Mouse (Mus musculus): Measurements from ENCODE around the gene Olfr262. TPM values are rescaled to one million over a fixed set of nuclear protein-coding genes. Genes with fewer than 3 reads are reported as not detected.
"Not testable (repeated sequence)": the region's sequence is repeated elsewhere in the genome, so short reads cannot be mapped to it uniquely, and the experiment has no call there.

Olfr262 gene
- polyA plus RNA-seq (2016; fragmentation: Nextera tagmentation; extraction: Ambion mirVana): not detected in 2 replicates

DNA sequence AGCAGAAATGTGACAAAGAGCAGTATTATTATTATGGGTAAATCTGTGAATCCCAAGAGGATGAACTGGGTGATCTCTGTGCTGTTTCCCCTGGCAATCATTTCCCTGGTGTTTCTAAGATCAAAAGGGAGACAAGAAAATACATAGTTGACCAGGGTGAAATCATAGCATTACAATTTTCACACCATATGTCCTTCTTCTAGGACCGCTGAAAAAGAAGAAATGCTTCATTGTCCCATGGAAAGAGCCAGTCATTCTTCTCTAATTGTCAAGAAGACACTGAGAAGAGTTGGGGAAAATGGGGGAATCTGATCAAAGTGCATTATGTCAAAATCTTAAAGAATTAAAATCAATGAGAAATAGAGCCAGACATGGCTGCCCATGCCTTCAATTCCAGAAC is at the start of gene Olfr262:
TSS of gene Olfr262 (minus strand) at position 101 of the 400 bp plus-strand sequence.
- ATAC-seq: no peak
- Histone ChIP-seq H3K27me3 (replicated peaks) (no peaks in the 10 kb centered on the region), H3K27ac (no peak within 1 kb of the TSS), H3K9ac (no peak within 1 kb of the TSS), H3K4me1 (no peaks in the 10 kb centered on the region), H3K4me2 (no peak within 1 kb of the TSS), H3K4me3 (no peak within 1 kb of the TSS), H3K9me3 (replicated peaks) (no peaks in the 10 kb centered on the region), H3K36me3 (no peaks in the 10 kb centered on the region)
- WGBS (ENCODE audit: insufficient replicate concordance): 55% methylated on average over 1 of the region's 1 CpGs

DNA sequence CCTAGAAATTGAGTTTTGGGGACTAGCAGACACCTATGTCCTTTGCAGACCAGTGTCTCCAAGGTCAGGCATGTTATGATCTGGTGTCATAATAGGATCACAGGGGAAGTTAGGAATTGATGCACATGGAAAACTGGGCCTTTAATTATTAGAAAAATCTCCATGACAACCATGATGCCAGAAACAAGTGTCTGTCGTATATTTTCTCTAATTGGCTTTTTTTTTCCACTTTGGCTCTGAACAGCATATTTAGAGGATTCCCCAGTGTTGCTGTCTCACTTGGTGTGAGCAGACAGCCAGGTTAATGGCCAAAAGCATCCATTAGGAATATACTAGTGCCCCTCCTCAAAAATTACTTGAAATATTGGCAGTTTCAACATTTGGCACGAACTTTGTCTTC is 38.1 kb upstream of the Olfr262 start, which contains the start of gene Olfr1434:
TSS of gene Olfr1434 (plus strand) at position 301 of the 400 bp plus-strand sequence.
- no peaks in the 10 kb centered on the region for H3K36me3 ChIP-seq
- H3K4me3 ChIP-seq: no peak within 1 kb of the TSS
- H3K4me1 ChIP-seq: no peaks in the 10 kb centered on the region
- no peak within 1 kb of the TSS for H3K27ac ChIP-seq
- no peak for ATAC-seq
- no peak within 1 kb of the TSS for H3K9ac ChIP-seq
- H3K9me3 ChIP-seq (replicated peaks): no peaks in the 10 kb centered on the region
- 46% methylated on average over 2 of the region's 2 CpGs for WGBS (ENCODE audit: insufficient replicate concordance)
- no peaks in the 10 kb centered on the region for H3K27me3 ChIP-seq (replicated peaks)
- H3K4me2 ChIP-seq: no peak within 1 kb of the TSS

GRCm38 (mm10) chr19:12260732-12261131 is 19.3 kb upstream of the Olfr262 start, which contains the start of gene Olfr235:
Gene Olfr235, plus strand, starts transcription at chr19:12261032.
- Histone ChIP-seq H3K36me3 (no peaks in the 10 kb centered on the region), H3K9ac (no peak within 1 kb of the TSS), H3K4me2 (no peak within 1 kb of the TSS), H3K27me3 (replicated peaks) (no peaks in the 10 kb centered on the region), H3K4me1 (no peaks in the 10 kb centered on the region), H3K9me3 (replicated peaks) (no peaks in the 10 kb centered on the region), H3K4me3 (no peak within 1 kb of the TSS), H3K27ac (no peak within 1 kb of the TSS)
- ATAC-seq: no peak
- 42% methylated on average over 1 of the region's 1 CpGs for WGBS (ENCODE audit: insufficient replicate concordance)

GRCm38 (mm10) chr19:12232496-12232895 is 9.0 kb downstream of the Olfr262 start, which contains the start of gene Olfr1432:
Gene Olfr1432, minus strand, starts transcription at chr19:12232596.
- H3K36me3 ChIP-seq; ATAC-seq; H3K27me3 ChIP-seq (replicated peaks); H3K4me3 ChIP-seq; H3K4me1 ChIP-seq; H3K27ac ChIP-seq; H3K9ac ChIP-seq; H3K4me2 ChIP-seq; H3K9me3 ChIP-seq (replicated peaks): not testable (repeated sequence)

DNA sequence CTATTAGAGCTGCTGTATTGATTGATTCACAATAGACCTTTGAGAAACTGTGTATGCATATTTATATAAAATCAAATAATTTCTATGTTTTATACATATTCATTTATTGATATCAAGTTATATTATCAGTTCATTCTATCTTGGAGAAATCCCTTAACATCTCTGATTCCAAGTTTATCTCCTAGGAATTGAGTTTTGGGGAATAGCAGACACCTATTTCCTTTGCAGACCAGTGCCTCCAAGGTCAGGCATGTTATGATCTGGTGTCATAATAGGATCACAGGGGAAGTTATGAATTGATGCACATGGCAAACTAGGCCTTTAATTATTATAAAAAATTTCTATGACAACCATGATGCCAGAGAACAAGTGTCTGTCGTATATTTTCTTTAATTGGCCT is 41.1 kb downstream of the Olfr262 start, which contains the start of gene Olfr1431:
TSS of gene Olfr1431 (plus strand) at position 301 of the 400 bp plus-strand sequence.
- Histone ChIP-seq H3K4me1 (no peaks in the 10 kb centered on the region), H3K4me3 (no peak within 1 kb of the TSS), H3K36me3 (no peaks in the 10 kb centered on the region), H3K27me3 (replicated peaks) (no peaks in the 10 kb centered on the region), H3K27ac (no peak within 1 kb of the TSS), H3K9me3 (replicated peaks) (no peaks in the 10 kb centered on the region), H3K9ac (no peak within 1 kb of the TSS), H3K4me2 (no peak within 1 kb of the TSS)
- no peak for ATAC-seq
- 66% methylated on average over 1 of the region's 1 CpGs for WGBS (ENCODE audit: insufficient replicate concordance)

DNA sequence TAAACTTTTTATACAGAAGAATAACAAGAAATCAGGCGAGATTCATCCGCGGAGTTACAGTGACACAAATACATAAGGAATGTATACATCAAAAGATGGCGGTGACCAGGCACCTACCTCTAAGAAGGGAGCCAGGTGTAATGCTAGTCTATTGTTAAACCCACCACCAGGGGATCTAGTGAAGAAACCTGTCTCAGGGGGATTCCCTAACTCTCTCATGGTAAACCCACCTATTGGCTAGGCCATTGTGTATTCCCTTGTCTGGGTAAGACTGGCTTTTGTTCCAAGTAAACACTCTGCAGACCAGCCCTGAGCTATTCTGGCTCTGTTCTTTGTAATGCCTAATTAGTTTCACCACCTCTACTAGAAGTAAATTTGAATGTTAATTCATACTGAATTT is 42.4 kb downstream of the Olfr262 start:
- H3K27me3 ChIP-seq (replicated peaks); H3K27ac ChIP-seq; H3K4me2 ChIP-seq; H3K9ac ChIP-seq; H3K36me3 ChIP-seq; H3K4me1 ChIP-seq; H3K4me3 ChIP-seq; H3K9me3 ChIP-seq (replicated peaks); ATAC-seq: not testable (repeated sequence)
- 70% methylated on average over 4 of the region's 4 CpGs for WGBS (ENCODE audit: insufficient replicate concordance)

Other genes starting within 250 kb of the Olfr262 start
- gene Olfr1423, start 200.3 kb downstream of the Olfr262 start, polyA plus RNA-seq (2016; fragmentation: Nextera tagmentation; extraction: Ambion mirVana): 0.02 TPM in 1 of 2 replicates, not detected in the other
- not detected in 2 replicates for gene Olfr1424, start 179.0 kb downstream of the Olfr262 start, polyA plus RNA-seq (2016; fragmentation: Nextera tagmentation; extraction: Ambion mirVana)
- gene Olfr1425, start 163.9 kb downstream of the Olfr262 start, polyA plus RNA-seq (2016; fragmentation: Nextera tagmentation; extraction: Ambion mirVana): not detected in 2 replicates
- not detected in 2 replicates for gene Olfr1426, start 149.6 kb downstream of the Olfr262 start, polyA plus RNA-seq (2016; fragmentation: Nextera tagmentation; extraction: Ambion mirVana)
- gene Olfr1427, start 138.3 kb downstream of the Olfr262 start, polyA plus RNA-seq (2016; fragmentation: Nextera tagmentation; extraction: Ambion mirVana): not detected in 2 replicates
- gene Olfr1428, start 125.8 kb downstream of the Olfr262 start, polyA plus RNA-seq (2016; fragmentation: Nextera tagmentation; extraction: Ambion mirVana): not detected in 2 replicates
- not detected in 2 replicates for gene Olfr76, start 118.5 kb downstream of the Olfr262 start, polyA plus RNA-seq (2016; fragmentation: Nextera tagmentation; extraction: Ambion mirVana)
- not detected in 2 replicates for gene Olfr1555-ps1, start 71.5 kb downstream of the Olfr262 start, polyA plus RNA-seq (2016; fragmentation: Nextera tagmentation; extraction: Ambion mirVana)
- gene Olfr1431, start 41.0 kb downstream of the Olfr262 start, polyA plus RNA-seq (2016; fragmentation: Nextera tagmentation; extraction: Ambion mirVana): not detected in 2 replicates
- not detected in 2 replicates for gene Olfr1432, start 9.1 kb downstream of the Olfr262 start, polyA plus RNA-seq (2016; fragmentation: Nextera tagmentation; extraction: Ambion mirVana)
- gene Olfr235, start 19.4 kb upstream of the Olfr262 start, polyA plus RNA-seq (2016; fragmentation: Nextera tagmentation; extraction: Ambion mirVana): not detected in 2 replicates
- gene Olfr1434, start 38.2 kb upstream of the Olfr262 start, polyA plus RNA-seq (2016; fragmentation: Nextera tagmentation; extraction: Ambion mirVana): not detected in 2 replicates
- gene Olfr1436, start 57.5 kb upstream of the Olfr262 start, polyA plus RNA-seq (2016; fragmentation: Nextera tagmentation; extraction: Ambion mirVana): not detected in 2 replicates
- gene Olfr1437, start 83.4 kb upstream of the Olfr262 start, polyA plus RNA-seq (2016; fragmentation: Nextera tagmentation; extraction: Ambion mirVana): not detected in 2 replicates
- not detected in 2 replicates for gene Olfr1438-ps1, start 94.3 kb upstream of the Olfr262 start, polyA plus RNA-seq (2016; fragmentation: Nextera tagmentation; extraction: Ambion mirVana)
- gene Olfr1440, start 145.6 kb upstream of the Olfr262 start, polyA plus RNA-seq (2016; fragmentation: Nextera tagmentation; extraction: Ambion mirVana): not detected in 2 replicates
- not detected in 2 replicates for gene Olfr1441, start 175.8 kb upstream of the Olfr262 start, polyA plus RNA-seq (2016; fragmentation: Nextera tagmentation; extraction: Ambion mirVana)
- not detected in 2 replicates for gene Pfpl, start 186.2 kb upstream of the Olfr262 start, polyA plus RNA-seq (2016; fragmentation: Nextera tagmentation; extraction: Ambion mirVana)
- gene Mpeg1, start 219.1 kb upstream of the Olfr262 start, polyA plus RNA-seq (2016; fragmentation: Nextera tagmentation; extraction: Ambion mirVana): 0.63 and 0.76 TPM in 2 replicates